Mouse (Mus musculus): Measurements from ENCODE around the gene Mettl1.

- no peak for TF ChIP-seq CTCF (IDR thresholded peaks at IDR 0.05; ENCODE audit: low read depth)
- TF ChIP-seq EP300 (IDR thresholded peaks at IDR 0.05; ENCODE audit: low read depth): no peak
These were observed 37.7 kb downstream of the Mettl1 start for GRCm38 (mm10) chr10:127078677-127079575.
